Mouse (Mus musculus): Measurements from ENCODE around the gene Saysd1. TPM values are rescaled to one million over a fixed set of nuclear protein-coding genes. Genes with fewer than 3 reads are reported as not detected.

The Saysd1 gene
- polyA plus RNA-seq, 1 experiment from 2014 or later, result 7.7 TPM

- H3K4me1 ChIP-seq (replicated peaks; ENCODE audit: control insufficient read depth, insufficient read depth, low read length), result 0 out of 2 replicates have a peak, but pooled peaks cover under 1% of the 10 kb centered on the region
- no peaks in the 10 kb centered on the region for H3K36me3 ChIP-seq (ENCODE audit: control insufficient read depth, insufficient read depth, low read length)
- H3K9me3 ChIP-seq (ENCODE audit: control insufficient read depth, low read length), result no peaks in the 10 kb centered on the region
- H3K4me3 ChIP-seq (ENCODE audit: low read depth, low read length), result no peak overlapping the region
- H3K27ac ChIP-seq (ENCODE audit: low read depth, low read length), result no peak overlapping the region
- WGBS, result 57% methylated on average over 3 of the region's 3 CpGs
- DNase-seq (ENCODE audit: low spot score) (no peak), ATAC-seq (replicated peaks; ENCODE audit: low FRiP score) (no peak)
- H3K9ac ChIP-seq (ENCODE audit: low read depth, low read length), result no peak overlapping the region
- no peaks in the 10 kb centered on the region for H3K27me3 ChIP-seq (replicated peaks; ENCODE audit: control insufficient read depth, insufficient read depth, low read length)
- no peak overlapping the region for H3K4me2 ChIP-seq
Measured at GRCm38 (mm10) chr14:20112218-20112617, 26.1 kb downstream of the Saysd1 start.

GRCm38 (mm10) chr14:20110945-20111344 lies 27.4 kb downstream of the Saysd1 start:
- 71% methylated on average over 1 of the region's 1 CpGs for WGBS
- no peaks in the 10 kb centered on the region for H3K27me3 ChIP-seq (replicated peaks; ENCODE audit: control insufficient read depth, insufficient read depth, low read length)
- no peak overlapping the region for H3K27ac ChIP-seq (ENCODE audit: low read depth, low read length)
- H3K4me1 ChIP-seq (replicated peaks; ENCODE audit: control insufficient read depth, insufficient read depth, low read length), result no peaks in the 10 kb centered on the region
- no peak for ATAC-seq (replicated peaks; ENCODE audit: low FRiP score)
- no peaks in the 10 kb centered on the region for H3K9me3 ChIP-seq (ENCODE audit: control insufficient read depth, low read length)
- H3K9ac ChIP-seq (ENCODE audit: low read depth, low read length), result no peak overlapping the region
- DNase-seq (ENCODE audit: low spot score), result no peak
- no peak overlapping the region for H3K4me3 ChIP-seq (ENCODE audit: low read depth, low read length)
- no peak overlapping the region for H3K4me2 ChIP-seq
- H3K36me3 ChIP-seq (ENCODE audit: control insufficient read depth, insufficient read depth, low read length), result no peaks in the 10 kb centered on the region

- Histone ChIP-seq H3K4me3 (ENCODE audit: low read depth, low read length) (no peak overlapping the region), H3K27me3 (replicated peaks; ENCODE audit: control insufficient read depth, insufficient read depth, low read length) (no peaks in the 10 kb centered on the region), H3K9me3 (ENCODE audit: control insufficient read depth, low read length) (no peaks in the 10 kb centered on the region), H3K27ac (ENCODE audit: low read depth, low read length) (no peak overlapping the region), H3K4me1 (replicated peaks; ENCODE audit: control insufficient read depth, insufficient read depth, low read length) (0 out of 2 replicates have a peak, but pooled peaks cover 4% of the 10 kb centered on the region), H3K36me3 (ENCODE audit: control insufficient read depth, insufficient read depth, low read length) (no peaks in the 10 kb centered on the region), H3K9ac (ENCODE audit: low read depth, low read length) (no peak overlapping the region), H3K4me2 (no peak overlapping the region)
- WGBS, result 53% methylated on average over 6 of the region's 6 CpGs
- DNase-seq (ENCODE audit: low spot score) (no peak), ATAC-seq (replicated peaks; ENCODE audit: low FRiP score) (no peak)
Measured at GRCm38 (mm10) chr14:20106271-20106670, 32.1 kb downstream of the Saysd1 start.

- no peak for ATAC-seq (replicated peaks; ENCODE audit: low FRiP score)
- 53% methylated on average over 4 of the region's 4 CpGs for WGBS
- no peak for DNase-seq (ENCODE audit: low spot score)
- Histone ChIP-seq H3K4me1 (replicated peaks; ENCODE audit: control insufficient read depth, insufficient read depth, low read length) (0 out of 2 replicates have a peak, but pooled peaks cover 4% of the 10 kb centered on the region), H3K9me3 (ENCODE audit: control insufficient read depth, low read length) (no peaks in the 10 kb centered on the region), H3K36me3 (ENCODE audit: control insufficient read depth, insufficient read depth, low read length) (no peaks in the 10 kb centered on the region), H3K4me3 (ENCODE audit: low read depth, low read length) (no peak overlapping the region), H3K9ac (ENCODE audit: low read depth, low read length) (no peak overlapping the region), H3K27me3 (replicated peaks; ENCODE audit: control insufficient read depth, insufficient read depth, low read length) (no peaks in the 10 kb centered on the region), H3K27ac (ENCODE audit: low read depth, low read length) (no peak overlapping the region), H3K4me2 (no peak overlapping the region)
Measured at GRCm38 (mm10) chr14:20103207-20103606, 35.1 kb downstream of the Saysd1 start.

GRCm38 (mm10) chr14:20098061-20098460 lies 40.3 kb downstream of the Saysd1 start:
- no peaks in the 10 kb centered on the region for H3K36me3 ChIP-seq (ENCODE audit: control insufficient read depth, insufficient read depth, low read length)
- no peaks in the 10 kb centered on the region for H3K4me1 ChIP-seq (replicated peaks; ENCODE audit: control insufficient read depth, insufficient read depth, low read length)
- no peak for ATAC-seq (replicated peaks; ENCODE audit: low FRiP score)
- no peak overlapping the region for H3K4me3 ChIP-seq (ENCODE audit: low read depth, low read length)
- 30% methylated on average over 5 of the region's 5 CpGs for WGBS
- H3K27me3 ChIP-seq (replicated peaks; ENCODE audit: control insufficient read depth, insufficient read depth, low read length), result no peaks in the 10 kb centered on the region
- no peak for DNase-seq (ENCODE audit: low spot score)
- H3K27ac ChIP-seq (ENCODE audit: low read depth, low read length), result no peak overlapping the region
- H3K9ac ChIP-seq (ENCODE audit: low read depth, low read length), result no peak overlapping the region
- no peak overlapping the region for H3K4me2 ChIP-seq
- H3K9me3 ChIP-seq (ENCODE audit: control insufficient read depth, low read length), result no peaks in the 10 kb centered on the region

- no peaks in the 10 kb centered on the region for H3K9me3 ChIP-seq (ENCODE audit: control insufficient read depth, low read length)
- no peaks in the 10 kb centered on the region for H3K27me3 ChIP-seq (replicated peaks; ENCODE audit: control insufficient read depth, insufficient read depth, low read length)
- H3K36me3 ChIP-seq (ENCODE audit: control insufficient read depth, insufficient read depth, low read length), result no peaks in the 10 kb centered on the region
- H3K27ac ChIP-seq (ENCODE audit: low read depth, low read length), result no peak overlapping the region
- no peaks in the 10 kb centered on the region for H3K4me1 ChIP-seq (replicated peaks; ENCODE audit: control insufficient read depth, insufficient read depth, low read length)
- DNase-seq (ENCODE audit: low spot score), result no peak
- ATAC-seq (replicated peaks; ENCODE audit: low FRiP score), result no peak
- no peak overlapping the region for H3K4me2 ChIP-seq
- 26% methylated on average over 5 of the region's 5 CpGs for WGBS
- H3K9ac ChIP-seq (ENCODE audit: low read depth, low read length), result no peak overlapping the region
- no peak overlapping the region for H3K4me3 ChIP-seq (ENCODE audit: low read depth, low read length)
Measured at GRCm38 (mm10) chr14:20094942-20095341, 43.4 kb downstream of the Saysd1 start.

- Histone ChIP-seq H3K4me2 (no peak overlapping the region), H3K9ac (ENCODE audit: low read depth, low read length) (no peak overlapping the region), H3K4me3 (ENCODE audit: low read depth, low read length) (no peak overlapping the region), H3K9me3 (ENCODE audit: control insufficient read depth, low read length) (no peaks in the 10 kb centered on the region), H3K4me1 (replicated peaks; ENCODE audit: control insufficient read depth, insufficient read depth, low read length) (no peaks in the 10 kb centered on the region), H3K27ac (ENCODE audit: low read depth, low read length) (no peak overlapping the region), H3K27me3 (replicated peaks; ENCODE audit: control insufficient read depth, insufficient read depth, low read length) (no peaks in the 10 kb centered on the region), H3K36me3 (ENCODE audit: control insufficient read depth, insufficient read depth, low read length) (no peaks in the 10 kb centered on the region)
- WGBS, result 19% methylated on average over 7 of the region's 7 CpGs
- ATAC-seq (replicated peaks; ENCODE audit: low FRiP score) (no peak), DNase-seq (ENCODE audit: low spot score) (no peak)
Measured at GRCm38 (mm10) chr14:20093493-20093892, 44.8 kb downstream of the Saysd1 start.

GRCm38 (mm10) chr14:20084335-20084734 lies 54.0 kb downstream of the Saysd1 start:
- H3K36me3 ChIP-seq (ENCODE audit: control insufficient read depth, insufficient read depth, low read length), result no peaks in the 10 kb centered on the region

GRCm38 (mm10) chr14:20082536-20083325 lies 55.6 kb downstream of the Saysd1 start:
- Histone ChIP-seq H3K27ac (ENCODE audit: low read depth, low read length) (peak overlapping the region; percentile 96), H3K9me3 (ENCODE audit: control insufficient read depth, low read length) (no peaks in the 10 kb centered on the region), H3K9ac (ENCODE audit: low read depth, low read length) (peak overlapping the region; percentile 80), H3K36me3 (ENCODE audit: control insufficient read depth, insufficient read depth, low read length) (no peaks in the 10 kb centered on the region), H3K4me1 (replicated peaks; ENCODE audit: control insufficient read depth, insufficient read depth, low read length) (peaks cover 29% of the 10 kb centered on the region), H3K27me3 (replicated peaks; ENCODE audit: control insufficient read depth, insufficient read depth, low read length) (no peaks in the 10 kb centered on the region), H3K4me2 (peak overlapping the region; percentile 76), H3K4me3 (ENCODE audit: low read depth, low read length) (peak overlapping the region; percentile 68)
- WGBS, result 2% methylated on average over 56 of the region's 56 CpGs
- peak; percentile 90 for DNase-seq (ENCODE audit: low spot score)
- peak; percentile 96 for ATAC-seq (replicated peaks; ENCODE audit: low FRiP score)

More at GRCm38 (mm10) chr14:20084335-20084734, 54.0 kb downstream of the Saysd1 start:
- H3K27ac ChIP-seq (ENCODE audit: low read depth, low read length), result no peak overlapping the region
- no peaks in the 10 kb centered on the region for H3K27me3 ChIP-seq (replicated peaks; ENCODE audit: control insufficient read depth, insufficient read depth, low read length)
- no peaks in the 10 kb centered on the region for H3K9me3 ChIP-seq (ENCODE audit: control insufficient read depth, low read length)
- H3K9ac ChIP-seq (ENCODE audit: low read depth, low read length), result no peak overlapping the region
- H3K4me3 ChIP-seq (ENCODE audit: low read depth, low read length), result no peak overlapping the region
- H3K4me2 ChIP-seq, result no peak overlapping the region
- H3K4me1 ChIP-seq (replicated peaks; ENCODE audit: control insufficient read depth, insufficient read depth, low read length), result peaks cover 29% of the 10 kb centered on the region
- DNase-seq (ENCODE audit: low spot score) (no peak), ATAC-seq (replicated peaks; ENCODE audit: low FRiP score) (no peak)
